Mouse (Mus musculus) MEL-GATA-1-ER (cell line): Measurements from ENCODE around the gene Sh2b3.

Source experiments
- DNase-seq: peaks from one replicate; pipeline ENCODE4 v3.0.0-alpha.2; 2012; ENCODE audit warnings: low read depth; ENCODE audit errors: extremely low read depth

The Sh2b3 gene

GRCm38 (mm10) chr5:121824121-121824520 is 13.3 kb downstream of the Sh2b3 start:
- DNase-seq, result no peak

- no peak for DNase-seq
These were observed 13.8 kb downstream of the Sh2b3 start for GRCm38 (mm10) chr5:121823668-121824067.

DNA sequence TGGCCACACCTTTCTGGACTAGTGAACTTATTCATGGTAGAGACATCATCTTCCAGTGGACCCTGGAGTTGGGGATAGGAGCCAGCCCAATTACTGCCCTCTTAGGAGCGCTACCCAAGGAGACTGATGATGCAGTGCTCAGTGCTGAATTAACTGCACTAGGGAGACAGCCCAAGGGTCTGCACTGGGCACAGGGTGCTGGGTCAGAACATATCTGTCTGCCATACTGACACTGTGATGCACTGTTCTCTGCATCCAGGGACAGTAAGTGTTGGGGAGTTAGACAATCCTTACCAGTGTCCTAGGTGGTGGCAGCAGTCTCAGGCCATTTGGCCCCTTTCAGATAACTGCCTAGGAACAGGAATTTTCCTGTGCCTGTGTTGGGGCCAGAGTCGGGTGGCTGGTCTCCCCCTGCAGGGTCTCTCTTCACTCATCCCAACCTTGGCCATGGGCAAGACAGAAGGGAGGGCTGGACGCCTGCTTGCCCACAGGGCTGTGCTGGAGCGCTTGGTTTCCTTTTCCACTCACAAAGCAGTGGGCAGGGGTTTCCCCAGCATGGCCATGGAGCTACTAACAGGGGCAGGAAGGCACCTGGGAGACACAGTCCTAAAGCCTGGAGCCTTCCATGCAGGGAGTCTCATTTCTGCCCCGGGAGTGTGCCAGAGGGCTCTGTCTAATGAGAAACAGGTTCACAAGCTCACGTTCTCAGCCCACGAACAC is 14.5 kb downstream of the Sh2b3 start:
- DNase-seq, result no peak

DNA sequence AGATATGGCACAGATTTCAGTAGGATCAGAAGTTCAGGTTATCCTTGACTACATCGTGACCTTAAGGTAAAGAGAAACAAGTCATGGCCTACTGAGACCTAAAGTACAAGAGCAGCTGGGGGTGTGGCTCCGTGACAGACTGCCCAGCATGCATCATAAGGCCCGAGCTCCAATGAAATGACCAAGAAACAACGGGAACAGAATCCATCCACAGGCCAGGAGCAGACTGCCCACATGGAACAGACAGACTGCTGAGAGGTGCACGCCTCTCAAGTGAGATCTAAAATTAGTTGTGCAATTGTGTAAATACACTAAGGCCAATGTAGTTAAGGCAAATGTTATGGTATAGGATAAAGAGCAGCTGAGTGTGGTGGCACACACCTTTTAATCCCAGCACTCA is 15.9 kb downstream of the Sh2b3 start:
- DNase-seq, result no peak

- no peak for DNase-seq
These were observed 16.3 kb downstream of the Sh2b3 start for GRCm38 (mm10) chr5:121821116-121821515.

DNA sequence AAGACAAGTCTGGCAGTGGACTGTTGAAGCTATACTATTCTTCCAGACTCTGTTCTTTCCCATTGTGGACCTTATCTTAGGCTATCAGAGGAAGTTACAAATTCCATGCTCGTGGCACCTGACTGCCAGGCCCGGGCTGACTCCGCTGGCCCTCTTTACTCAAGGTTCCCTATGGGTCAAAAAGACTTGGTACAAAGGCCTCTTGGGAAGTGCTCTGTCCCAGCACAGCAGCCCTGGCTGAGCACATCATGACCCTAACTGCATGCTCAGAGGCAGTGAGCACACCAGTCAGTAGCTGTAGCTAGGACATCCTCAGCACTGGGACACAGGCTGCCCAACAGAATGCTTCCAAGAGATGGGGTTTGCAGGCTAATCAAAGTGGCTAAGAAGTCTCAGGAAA is 16.8 kb downstream of the Sh2b3 start:
- no peak for DNase-seq

DNA sequence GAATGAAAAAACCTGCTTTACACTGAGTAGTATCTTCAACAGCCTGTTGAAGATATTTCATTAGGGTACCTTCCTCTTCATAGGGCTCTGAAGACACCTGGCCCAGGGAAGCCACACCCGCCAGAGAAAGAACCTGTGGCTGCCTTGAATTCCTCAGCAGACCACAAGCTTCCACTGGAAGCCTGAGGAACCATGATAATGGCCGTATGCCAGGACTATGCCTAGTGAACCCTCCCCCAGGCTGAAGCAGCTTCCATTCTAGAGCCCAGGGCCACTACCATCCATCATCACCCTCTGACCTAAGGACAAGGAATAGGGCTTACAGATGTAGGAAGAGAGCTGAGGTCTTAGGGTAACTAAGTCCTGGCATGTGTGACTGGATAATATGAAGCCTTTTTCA is 17.3 kb downstream of the Sh2b3 start:
- DNase-seq, result no peak

- DNase-seq, result no peak
These were observed 17.9 kb downstream of the Sh2b3 start for GRCm38 (mm10) chr5:121819559-121819958.

DNA sequence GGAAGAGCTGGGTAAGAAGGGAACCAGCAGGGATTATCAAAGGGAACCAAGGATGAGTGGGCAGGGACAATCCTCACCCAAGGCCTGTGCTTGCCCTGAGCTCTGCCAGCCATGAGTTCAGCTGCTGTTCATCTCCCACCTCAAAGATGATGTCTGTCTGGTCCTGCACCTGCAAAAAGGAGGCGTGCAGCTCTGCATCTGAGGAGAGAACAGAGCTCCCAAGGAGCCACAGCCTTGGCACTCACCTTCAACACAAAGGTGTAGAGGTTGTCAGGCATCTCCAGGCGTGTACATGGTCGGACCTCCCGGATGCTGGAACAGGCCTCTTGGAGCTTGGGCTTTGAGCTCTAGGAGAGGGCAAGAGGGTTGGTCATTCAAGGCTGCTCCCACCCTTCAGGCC is 18.6 kb downstream of the Sh2b3 start:
- no peak for DNase-seq

DNA sequence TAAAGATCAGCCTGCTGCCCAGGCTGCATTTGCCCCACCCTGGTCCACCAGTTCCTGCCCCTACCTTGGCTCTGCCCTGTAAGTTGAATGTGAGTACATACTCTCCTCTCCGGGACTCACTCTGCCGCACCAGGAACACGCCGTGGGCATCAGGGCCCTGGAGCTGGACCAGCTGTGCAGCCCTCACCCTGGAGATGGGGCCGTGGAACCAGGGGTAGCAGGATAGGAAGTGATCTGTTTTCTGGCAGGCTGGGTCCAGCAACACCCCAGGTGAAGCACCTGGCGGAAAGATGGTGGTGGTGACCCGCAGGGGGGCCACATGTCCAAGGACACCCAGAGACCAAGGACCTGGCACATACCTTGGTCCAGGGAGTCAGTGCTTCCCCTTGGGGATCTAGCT is 19.0 kb downstream of the Sh2b3 start:
- DNase-seq, result no peak

DNA sequence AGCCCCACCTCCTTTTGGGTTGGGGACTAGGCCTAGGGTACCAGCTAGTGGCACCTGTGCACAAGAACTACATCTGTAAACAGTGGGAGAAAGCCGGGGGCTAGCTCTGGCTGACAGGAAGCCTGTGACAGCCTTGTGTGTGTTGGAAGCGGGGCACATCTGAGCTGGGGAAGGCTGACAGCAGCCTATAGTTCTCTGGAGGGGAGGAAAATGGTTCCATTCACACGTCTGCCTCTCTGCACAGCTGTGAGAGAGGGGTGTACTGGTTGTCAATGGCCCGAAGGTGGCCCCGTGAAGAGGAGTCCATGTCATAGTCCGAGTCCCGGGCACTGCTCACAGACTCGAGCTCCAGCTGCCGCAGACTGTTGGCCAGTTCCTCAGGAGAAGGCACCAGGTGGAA is 19.9 kb downstream of the Sh2b3 start:
- no peak for DNase-seq

GRCm38 (mm10) chr5:121816611-121817010 is 20.8 kb downstream of the Sh2b3 start:
- no peak for DNase-seq

- DNase-seq, result no peak
These were observed 21.5 kb downstream of the Sh2b3 start for GRCm38 (mm10) chr5:121815867-121816380.

DNA sequence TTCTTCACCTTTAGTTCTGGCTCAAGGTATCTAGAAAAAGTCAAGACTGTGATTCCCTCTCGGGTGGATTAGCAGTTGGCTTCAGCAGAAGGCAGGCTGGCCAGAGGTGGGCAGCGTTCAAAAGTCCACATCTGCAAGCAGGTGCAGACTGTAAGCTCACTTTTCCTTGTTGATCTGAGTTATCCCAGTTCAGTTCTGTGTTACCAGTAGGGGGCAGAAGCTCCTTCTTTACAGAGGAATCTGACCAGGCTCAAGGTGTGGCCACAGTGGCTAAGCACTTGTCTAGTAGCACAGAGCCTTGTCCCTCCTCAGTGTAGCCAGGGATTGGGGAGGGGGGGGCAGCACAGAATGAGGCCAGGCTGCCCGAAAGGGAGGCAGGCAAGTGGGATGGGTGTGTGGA is 22.4 kb downstream of the Sh2b3 start:
- peak; percentile 26 for DNase-seq

DNA sequence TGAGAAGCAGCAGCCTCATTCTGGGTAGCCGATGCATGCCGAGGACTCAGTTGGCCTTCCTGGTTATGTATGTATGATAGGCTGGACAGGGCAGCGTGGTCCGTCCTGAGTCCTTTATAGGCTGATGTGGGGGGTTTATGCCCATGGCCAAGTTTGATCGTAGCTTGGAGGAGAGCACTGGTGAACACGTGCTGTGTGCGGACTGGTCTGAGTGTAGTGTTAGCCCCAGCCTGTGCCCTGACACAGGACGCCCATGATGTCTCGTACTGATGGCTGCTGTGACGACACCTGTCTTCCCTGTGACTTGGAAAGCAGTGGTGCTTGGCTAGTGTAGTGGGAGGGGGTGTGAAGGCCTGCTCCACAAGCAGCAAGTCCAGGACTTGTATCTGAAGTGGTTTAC is 23.7 kb downstream of the Sh2b3 start:
- DNase-seq, result no peak

- DNase-seq, result no peak
These were observed 24.8 kb downstream of the Sh2b3 start for GRCm38 (mm10) chr5:121812526-121813243.

GRCm38 (mm10) chr5:121811485-121811931 is 25.9 kb downstream of the Sh2b3 start:
- DNase-seq, result no peak

GRCm38 (mm10) chr5:121810331-121811151 is 26.9 kb downstream of the Sh2b3 start:
- no peak for DNase-seq

DNA sequence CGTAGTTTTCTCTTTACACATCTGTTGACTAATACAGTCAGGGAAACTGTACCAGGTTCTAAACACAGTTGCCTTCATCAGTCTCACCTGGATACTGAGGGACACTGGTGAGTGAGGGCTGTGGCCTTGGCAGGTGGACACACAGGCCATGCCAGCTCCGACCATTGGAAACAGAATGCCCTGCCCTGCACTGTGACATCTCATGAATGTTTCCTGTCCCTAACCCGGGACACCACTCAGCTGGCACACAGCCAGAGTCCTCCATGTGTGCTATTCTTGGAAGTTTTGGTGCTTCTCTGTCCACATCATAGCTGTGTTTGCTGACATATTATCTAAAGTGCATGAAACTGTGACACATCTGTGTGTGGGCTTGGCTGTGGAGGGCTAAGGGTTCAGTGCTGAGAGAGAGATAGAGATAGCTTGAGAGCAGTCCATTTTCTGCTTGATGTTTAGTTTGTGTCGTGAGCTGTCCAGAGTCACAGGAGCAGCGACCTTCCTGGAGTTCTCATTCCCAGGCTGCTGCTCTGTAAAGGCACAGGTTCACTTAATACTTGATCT is 27.7 kb downstream of the Sh2b3 start:
- no peak for DNase-seq

GRCm38 (mm10) chr5:121808202-121808601 is 29.2 kb downstream of the Sh2b3 start:
- DNase-seq, result no peak

- no peak for DNase-seq
These were observed 30.3 kb downstream of the Sh2b3 start for GRCm38 (mm10) chr5:121807186-121807585.

- no peak for DNase-seq
These were observed 39.0 kb downstream of the Sh2b3 start for GRCm38 (mm10) chr5:121798447-121798846.
